Mouse (Mus musculus) brain, embryonic 18.5 days (tissue): ENCODE measurements around the gene Dido1.
A peak's percentile ranks its signal among the peaks of the same experiment; 100 is the strongest.

Source experiments
- DNase-seq: peaks from one replicate; pipeline ENCODE4 v3.0.0-alpha.2; 2012; ENCODE audit warnings: low read depth, low spot score

Gene Dido1

DNA sequence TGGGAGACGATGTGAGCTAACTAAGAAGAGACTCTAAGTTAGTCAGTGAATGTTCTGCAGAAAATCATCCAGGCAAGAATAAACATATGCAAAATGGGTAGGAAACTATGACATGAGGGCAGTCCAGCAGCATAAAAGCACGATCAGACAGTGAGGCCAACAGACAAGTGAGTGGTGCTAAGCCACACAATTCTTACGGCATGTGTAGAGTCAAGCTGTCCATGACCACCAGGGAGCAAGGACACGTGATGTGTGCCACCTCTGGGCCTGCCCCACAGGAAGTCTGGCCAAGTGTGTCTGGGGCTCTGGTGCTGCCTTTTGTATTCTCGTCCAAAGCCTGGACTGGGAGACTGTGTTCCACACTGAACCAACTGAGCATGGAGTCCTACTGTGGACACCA, 20.0 kb downstream of the Dido1 start:
- no peak for DNase-seq

DNA sequence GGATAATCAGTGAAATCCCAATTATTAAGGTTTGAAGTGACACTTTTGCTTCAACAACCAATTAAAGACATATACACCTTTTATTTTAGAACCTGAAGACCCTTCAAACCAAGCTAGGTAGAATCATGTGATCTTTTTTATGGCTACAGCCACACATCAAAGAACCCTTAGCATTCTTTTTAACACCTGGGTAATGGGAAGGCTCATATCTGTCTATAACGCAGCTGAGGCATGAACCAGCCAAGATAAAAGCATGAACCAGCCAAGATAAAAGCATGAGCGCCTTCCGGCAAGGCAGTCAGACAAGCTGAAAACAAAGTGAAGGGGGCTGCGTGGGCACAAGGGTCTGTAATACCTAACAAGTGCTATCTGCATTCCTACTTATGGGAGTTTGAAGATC, 25.8 kb downstream of the Dido1 start:
- DNase-seq: no peak

DNA sequence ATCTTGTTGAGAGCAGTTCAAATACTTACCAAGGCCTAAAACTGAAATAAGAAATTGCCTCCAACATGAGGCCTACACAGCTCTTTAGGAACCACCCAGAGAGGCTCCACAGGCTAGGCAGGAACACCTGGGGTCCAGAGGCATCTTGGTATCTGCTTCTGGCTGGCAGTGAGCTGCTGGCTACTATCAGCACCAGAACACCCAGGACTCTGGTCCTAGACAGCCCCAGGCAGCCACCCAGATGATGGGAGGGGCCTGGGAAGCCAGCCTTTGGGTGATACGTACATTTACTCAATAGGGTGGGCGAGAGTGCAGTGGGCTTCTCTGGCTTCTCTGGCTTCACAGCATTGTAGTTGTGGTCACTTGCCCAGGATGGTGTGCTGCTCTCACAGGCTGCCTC, 26.3 kb downstream of the Dido1 start:
- DNase-seq: no peak

DNA sequence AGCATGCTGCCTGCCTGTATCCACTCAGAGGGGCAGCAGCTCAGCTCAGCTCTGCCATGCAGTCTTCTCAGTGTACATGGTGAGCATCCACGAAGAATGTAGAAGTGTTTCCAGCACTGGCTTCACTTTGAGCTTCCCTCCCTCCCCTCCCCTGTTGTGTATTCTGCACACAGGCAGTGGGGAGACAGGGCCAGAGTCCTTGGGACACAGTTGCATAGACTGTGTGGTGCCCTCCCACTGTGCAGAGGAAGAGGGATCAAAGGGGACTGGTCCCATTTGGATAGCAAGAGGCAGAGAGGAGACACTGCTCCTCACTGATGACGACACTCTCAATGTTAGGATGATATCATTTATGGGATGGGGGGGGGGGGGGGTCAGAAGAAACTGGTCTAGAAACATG, 28.6 kb downstream of the Dido1 start:
- no peak for DNase-seq

DNA sequence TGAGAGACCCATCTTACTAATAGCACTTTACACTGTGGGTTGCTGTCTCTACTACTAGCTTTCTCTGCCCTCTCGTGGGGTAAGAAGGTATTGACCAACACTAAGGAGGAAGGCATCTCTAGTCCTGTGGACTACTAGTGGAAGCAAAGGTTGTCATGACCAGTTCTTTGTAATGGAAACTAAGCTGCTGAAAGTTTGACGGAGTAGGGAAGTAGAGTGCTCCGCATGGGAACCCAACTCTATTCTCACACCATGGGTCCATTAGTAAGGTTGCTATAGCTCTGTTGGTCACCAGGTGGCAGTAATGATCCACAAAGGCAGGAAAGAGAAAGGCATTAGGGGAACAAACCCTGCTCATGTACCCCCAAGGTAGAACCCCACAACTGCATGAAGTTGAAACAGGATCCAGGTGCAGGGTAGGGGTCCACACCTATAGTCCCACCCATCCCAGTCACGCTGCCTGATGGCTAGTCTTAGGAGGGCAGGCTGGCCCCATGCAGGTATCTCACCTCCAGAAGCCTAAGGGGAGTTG, 31.1 kb downstream of the Dido1 start:
- DNase-seq: no peak

DNA sequence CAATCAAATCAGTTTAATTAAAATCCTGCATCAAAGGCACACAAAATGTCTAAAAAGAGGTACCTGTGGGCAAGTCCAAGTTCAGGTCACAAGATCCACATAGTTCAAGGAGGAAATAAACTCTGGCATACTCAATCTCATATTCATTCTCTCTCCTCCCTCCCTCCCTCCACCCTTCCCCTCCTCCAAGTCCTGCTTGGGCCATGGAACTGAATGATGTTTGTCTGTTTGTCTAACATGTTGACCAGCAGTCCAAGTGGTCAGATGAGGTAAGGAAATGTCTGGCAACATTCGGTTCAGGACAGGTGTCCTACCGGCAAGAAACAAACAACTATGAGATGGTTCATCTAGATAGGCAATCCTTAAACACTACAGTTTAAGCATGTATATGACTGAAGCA, 33.1 kb downstream of the Dido1 start:
- no peak for DNase-seq

DNA sequence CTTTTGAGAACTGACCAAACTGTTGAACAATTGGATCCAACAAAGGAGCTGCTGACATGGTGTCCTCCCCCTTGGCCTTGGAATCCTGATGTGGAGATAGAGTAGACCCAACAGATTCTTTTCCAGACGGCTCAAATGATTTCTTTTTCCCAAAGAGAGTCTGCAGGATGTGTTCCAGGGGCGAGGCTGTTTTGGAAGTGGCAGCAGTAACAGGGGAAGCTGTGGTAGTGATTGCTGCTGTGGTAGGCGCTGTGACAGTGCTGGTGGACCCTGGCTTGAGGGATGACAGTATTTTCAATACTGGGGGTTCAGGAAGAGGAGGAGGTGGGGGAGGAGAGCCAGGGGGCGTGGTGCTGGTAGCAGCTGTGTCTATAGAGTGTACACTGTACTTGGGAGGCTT, 47.8 kb downstream of the Dido1 start:
- DNase-seq: no peak

DNA sequence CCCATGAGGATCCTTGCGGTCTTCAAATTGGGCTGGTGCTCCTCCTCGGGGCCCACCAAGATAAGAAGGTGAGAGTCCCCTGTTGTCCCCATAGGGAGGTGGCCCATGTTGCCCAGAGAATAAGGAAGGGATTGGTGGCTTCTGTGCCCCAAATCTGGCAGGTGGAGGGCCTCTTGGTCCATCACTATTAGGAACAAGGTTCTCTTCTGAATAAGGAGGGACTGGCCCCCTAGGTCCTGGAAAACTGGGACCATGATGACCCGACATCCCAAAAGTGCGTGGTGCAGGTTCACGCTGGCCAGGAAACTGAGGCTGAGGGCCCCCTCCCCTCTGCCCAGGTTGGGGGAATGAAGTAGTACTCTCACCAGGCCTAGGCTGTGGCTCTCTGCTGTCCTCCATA, 49.3 kb downstream of the Dido1 start:
- no peak for DNase-seq

DNA sequence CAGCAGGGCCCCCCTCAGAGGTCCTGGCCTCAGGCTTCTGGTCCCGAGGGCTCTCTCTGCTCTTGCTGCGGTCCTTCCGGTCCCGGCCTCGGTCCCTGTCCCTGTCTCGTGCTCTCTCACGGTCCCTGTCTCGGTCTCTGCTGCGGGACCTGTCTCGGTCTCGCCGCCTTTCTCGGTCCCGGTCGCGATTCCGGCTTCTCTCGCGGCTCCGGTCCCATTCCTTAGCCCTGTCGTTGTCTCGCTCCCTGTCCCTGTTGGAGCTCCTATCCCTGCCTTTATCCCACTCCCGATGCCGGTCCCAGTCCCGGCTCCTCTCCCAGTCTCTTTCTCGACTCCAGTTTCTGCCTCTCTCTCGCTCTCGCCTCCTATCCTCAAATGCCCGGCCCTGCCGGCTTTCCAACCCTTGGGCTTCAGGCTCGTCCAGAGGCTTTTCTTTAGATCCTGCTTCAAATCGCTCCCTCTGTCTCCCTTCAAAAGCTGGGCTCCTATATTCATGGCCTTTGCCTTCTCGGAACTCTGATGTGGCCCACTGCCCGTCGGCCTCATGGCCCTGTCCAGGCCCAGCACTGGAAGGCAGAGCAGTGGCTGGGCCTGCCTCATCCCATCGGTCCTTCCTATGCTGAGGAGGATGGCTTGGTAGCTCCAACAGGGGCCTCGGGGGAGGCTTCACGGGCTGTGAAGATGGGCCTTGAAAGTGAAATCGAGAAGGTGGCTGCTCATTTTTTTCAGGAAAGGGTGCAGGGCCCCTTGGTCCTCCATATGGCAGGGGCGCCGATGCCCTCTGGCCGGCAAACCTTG, 50.2 kb downstream of the Dido1 start:
- no peak for DNase-seq

DNA sequence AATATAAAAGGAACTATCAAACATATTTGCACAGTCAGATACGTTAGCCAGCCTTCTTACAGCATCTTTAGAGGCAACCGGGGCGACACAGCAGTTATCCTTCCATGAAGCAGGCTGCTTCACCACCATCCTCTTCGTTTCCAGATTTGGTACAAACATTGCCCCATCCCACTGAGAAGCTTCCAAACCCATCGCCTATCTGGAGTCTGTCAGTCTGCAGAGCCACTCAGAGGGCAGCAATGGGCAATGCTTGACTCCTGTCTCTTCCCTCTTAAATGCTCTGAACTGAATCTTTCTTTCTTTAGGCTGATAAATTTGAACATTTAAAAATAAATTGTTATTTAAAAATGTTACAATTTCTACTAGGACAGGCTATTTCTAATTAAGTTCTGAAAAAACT, 51.4 kb downstream of the Dido1 start:
- no peak for DNase-seq

DNA sequence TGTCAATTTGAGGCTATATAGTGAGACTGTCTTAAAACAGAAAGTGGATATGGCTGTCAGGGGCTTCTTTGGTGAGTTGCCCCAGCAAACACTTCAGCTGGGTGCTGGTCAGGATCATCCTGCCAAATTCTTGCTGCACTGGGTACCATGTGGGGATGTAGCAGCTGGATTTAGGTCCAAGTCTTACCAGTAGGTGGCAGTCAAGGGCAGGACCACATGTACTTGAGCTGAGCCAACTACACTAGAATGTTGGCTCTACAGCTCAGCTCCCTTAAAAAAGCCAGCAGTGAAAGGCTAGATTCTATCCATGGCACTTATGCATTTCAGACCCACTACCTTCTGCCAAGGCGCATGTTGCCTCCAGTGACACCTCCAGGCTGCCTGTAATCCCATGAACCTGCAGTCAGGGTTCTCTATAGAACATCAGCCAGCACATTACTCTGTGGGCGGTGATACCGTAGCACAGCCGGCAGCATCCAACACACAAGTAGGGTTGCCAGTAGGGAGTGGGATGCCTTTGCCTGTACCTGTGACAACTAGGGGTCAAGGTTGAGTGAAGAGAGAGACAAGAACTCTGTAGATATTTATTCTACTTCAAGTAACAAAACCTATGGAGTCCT, 52.3 kb downstream of the Dido1 start:
- peak; percentile 20 for DNase-seq

DNA sequence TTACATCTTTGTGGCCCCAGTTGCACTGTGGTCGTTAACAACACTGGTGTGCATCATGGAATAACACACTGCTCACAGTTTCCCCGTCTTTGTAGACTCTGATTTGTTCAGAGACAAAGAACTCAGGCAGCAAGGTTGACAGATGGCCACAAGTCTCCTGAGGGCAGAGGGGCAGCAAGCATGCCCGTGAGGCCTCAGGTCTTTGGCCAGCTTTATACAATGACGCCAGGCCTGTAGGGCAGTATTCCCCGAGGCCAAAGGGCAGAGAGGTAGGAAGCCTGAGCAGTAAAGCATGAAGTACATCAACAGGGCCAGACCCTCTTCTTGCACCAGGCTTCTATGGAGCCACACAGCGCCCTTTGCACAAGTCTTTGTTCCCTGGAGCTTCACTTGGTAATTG, 54.6 kb downstream of the Dido1 start:
- DNase-seq: no peak

DNA sequence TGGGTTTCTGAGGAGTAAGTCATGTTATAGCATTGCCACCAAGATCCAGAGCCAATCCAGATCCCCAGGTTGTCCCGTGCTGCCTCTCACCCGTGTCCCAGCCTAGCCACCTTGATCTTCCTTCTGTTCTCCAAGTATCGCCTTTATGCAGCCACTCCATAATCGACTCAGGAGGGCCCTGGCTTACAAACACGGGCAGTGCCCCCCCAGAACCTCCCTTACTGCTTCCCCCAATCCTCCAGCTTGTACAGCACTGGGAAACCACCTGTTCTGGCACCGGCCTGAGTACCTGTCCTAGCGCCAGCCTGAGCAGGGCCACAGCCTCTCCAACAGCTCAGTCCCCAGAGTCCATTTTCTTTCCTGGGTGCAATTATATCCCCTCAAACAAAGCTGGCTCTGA, 55.1 kb downstream of the Dido1 start:
- DNase-seq: no peak

DNA sequence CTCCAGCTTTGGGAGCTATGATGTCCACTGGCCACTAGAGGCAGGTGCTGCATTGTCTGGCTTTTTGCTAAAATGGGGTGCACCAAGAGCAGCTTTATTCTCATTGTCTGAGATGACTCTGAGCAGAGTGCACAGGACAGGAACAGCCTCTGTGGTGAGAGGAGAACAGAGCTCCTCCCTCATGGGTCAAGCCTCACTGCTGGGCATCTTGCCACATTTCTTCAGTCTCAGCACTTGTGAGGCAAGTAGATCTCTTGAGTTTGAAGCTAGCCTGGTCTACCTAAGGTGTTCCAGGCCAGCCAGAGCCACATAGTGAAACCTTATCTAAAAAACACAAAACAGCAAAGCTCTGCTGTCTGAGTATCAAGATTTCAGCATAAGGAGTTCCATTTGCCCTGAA, 63.0 kb downstream of the Dido1 start:
- DNase-seq: no peak

DNA sequence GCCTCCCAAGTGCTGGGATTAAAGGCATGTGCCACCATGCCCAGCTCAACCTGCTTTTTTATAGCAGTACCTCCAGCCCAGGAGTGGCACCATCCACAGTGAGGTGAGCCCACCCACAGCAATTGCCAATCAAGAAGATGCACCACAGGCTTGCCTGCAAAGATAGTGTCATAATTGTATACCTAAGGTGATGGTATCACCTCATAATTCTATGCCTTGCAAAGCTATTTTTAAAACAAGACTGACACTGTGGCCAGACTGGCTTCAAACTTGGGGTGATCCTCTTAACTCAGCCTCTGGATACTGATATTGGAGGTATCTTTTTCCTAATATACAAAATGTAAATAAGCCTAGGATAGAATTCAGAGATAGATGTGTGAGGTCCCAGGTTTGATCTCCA, 66.2 kb downstream of the Dido1 start:
- DNase-seq: no peak

DNA sequence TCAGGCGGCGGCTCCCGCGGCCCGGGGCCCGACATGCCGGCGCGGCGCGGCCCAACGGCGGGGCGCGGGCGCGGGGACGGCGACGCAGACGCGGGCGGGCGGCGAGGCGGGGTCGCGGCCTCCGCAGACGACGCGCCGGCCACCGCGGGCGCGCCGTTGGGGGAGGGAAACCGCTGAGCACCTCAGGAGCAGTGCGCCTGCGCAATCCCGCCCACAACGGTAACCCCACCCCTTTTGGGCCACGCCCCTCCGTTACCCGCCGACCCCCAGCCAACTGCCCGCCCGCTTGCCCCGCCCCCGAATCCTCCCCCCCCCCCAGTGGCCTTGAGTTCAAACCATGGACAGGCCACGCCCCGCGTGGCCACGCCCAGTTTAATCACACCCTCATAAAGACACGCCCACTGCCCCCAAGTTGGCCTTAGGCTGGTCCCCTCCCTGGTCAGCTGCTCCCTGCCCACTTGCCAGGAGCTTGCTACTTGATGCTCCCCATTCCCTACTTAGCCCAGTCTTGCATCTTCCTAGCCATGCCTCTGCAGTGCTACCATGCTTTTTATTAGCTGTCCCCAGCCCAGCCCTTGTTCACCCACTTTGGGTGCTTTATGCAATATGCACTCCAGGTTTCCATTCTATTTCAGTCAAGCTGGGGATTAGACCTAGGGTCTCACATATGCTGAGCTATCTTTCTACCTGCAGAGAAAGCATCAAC, 67.1 kb downstream of the Dido1 start, which contains the start of gene Tcfl5:
Gene Tcfl5, minus strand, starts transcription at position 154 of the 706 bp plus-strand sequence.
- no peak for DNase-seq

DNA sequence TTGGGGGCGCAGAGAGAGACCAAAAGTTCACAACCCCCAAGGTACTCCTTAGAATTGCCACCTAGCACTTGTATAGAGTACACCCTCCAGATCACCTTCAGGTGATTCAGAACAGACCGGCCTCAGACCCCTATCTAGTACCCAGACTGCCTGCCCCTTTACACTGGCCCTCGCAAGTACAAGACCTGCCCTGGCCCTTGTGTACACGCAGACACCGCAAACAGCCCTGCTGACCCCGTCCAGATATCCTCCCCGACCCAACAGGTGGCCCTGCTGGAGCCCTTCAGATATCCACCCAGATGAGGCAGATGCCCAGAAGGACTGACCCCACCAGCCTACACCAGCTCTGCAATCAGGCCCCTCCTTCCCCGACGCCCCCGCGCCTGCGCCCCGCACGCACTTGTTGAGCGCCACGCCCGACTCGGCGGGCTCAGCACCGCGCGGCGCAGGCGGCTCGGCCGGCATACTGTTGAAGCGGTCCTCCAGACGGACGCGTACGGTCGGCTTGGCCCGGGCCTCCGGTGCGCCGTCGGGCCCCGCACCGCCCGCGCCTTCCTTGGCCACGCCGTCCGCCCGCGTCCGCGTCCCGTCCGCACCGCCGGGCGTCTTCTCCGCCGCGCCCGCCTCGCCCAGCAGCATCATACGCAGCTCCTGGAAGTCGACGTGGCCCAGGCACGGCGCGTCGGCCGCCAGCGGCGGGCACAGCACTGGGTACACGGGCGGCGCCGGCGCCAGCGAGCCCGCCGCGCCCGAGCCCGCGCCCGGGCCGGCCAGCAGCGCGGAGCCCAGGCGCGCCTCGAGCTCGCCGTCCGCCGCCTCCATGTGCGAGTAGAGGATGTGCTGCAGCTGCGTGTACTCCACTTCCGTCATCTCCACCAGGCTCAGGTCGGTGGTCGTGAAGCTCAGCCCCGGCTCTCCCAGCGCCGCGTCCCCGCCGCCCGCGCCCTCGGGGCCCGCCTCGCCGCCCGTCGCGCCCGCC, 67.9 kb downstream of the Dido1 start:
- DNase-seq: no peak

DNA sequence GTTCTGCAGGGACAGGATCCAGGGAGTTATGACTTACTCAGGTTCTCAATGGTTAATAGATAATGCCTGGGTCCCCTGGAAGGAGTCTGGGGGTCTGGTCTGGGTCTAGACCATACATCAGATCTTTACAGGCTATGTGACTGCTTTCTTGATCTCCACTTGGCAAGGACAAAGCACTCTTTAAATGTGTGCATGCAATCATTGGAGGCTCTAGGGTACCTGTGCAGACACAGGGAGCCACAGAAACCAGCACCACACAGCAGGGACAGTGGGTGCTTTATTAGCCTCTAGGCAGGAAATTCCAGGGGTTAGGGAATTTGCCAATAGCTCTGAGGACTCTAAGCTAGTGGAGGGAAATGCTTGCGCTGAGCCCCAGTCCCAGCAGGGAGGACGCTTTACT, 97.9 kb downstream of the Dido1 start:
- no peak for DNase-seq

DNA sequence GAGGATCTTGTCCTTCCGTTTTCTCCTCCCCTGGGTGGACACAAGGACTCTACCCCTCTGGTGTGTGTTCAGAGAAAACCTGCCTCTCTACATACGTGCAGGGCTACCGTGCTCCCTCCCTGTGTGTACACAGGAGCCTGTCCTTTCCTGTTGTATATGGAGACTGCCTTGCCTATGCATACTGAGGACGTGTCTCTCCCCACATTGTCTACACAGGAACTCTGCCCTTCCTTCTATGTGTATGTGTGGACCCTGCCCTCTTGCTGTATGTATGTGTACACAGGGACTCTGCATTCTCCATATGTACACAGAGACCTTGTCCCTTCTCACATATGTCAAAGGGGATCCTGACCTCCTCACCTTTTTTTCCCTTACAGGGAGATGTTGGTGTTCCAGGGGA, 99.5 kb downstream of the Dido1 start:
- DNase-seq: no peak
